Mouse (Mus musculus): ENCODE measurements around the gene Exd1. TPM values are rescaled to one million over a fixed set of nuclear protein-coding genes. Genes with fewer than 3 reads are reported as not detected.

The Exd1 gene
- polyA plus RNA-seq, 1 experiment from 2014 or later, result 0.27 TPM

- Histone ChIP-seq H3K9me3 (replicated peaks; ENCODE audit: control insufficient read depth, low read length) (no peaks in the 10 kb centered on the region), H3K27me3 (ENCODE audit: control insufficient read depth, insufficient read depth, low read length) (no peaks in the 10 kb centered on the region), H3K4me2 (no peak overlapping the region), H3K9ac (ENCODE audit: low read depth, low read length) (no peak overlapping the region), H3K4me1 (ENCODE audit: control insufficient read depth, insufficient read depth, low read length) (no peaks in the 10 kb centered on the region), H3K27ac (ENCODE audit: low read depth, low read length) (no peak overlapping the region), H3K36me3 (ENCODE audit: control insufficient read depth, insufficient read depth, low read length) (no peaks in the 10 kb centered on the region), H3K4me3 (ENCODE audit: low read depth, low read length) (no peak overlapping the region)
- 50% methylated on average over 5 of the region's 5 CpGs for WGBS (ENCODE audit: insufficient replicate concordance)
- no peak for ATAC-seq (replicated peaks; ENCODE audit: insufficient number of reproducible peaks, low FRiP score, low TSS enrichment)
Measured at GRCm38 (mm10) chr2:119491953-119492352, 55.5 kb downstream of the Exd1 start.

DNA sequence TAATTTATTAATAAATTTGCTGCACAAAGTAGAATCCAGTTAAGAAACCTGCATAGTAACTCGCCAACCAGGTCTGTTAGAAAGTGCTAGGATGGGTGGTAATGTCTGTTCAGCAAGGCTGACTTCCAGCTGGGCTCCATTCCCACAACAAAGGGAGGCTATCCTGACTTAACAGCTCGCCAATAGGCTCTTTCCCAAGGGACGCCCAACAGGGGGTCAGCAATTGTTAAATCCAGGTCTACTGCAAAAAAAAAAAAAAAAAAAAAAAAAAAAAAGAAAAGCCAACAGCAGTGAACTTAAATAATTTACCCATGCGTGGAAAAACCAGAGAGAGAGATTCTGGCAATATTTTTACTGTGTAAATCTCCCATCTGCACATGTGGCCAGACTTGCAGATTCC is 60.9 kb downstream of the Exd1 start:
- Histone ChIP-seq H3K4me1 (ENCODE audit: control insufficient read depth, insufficient read depth, low read length) (no peaks in the 10 kb centered on the region), H3K9me3 (replicated peaks; ENCODE audit: control insufficient read depth, low read length) (no peaks in the 10 kb centered on the region), H3K4me3 (ENCODE audit: low read depth, low read length) (no peak overlapping the region), H3K4me2 (no peak overlapping the region), H3K9ac (ENCODE audit: low read depth, low read length) (no peak overlapping the region), H3K27ac (ENCODE audit: low read depth, low read length) (no peak overlapping the region), H3K36me3 (ENCODE audit: control insufficient read depth, insufficient read depth, low read length) (no peaks in the 10 kb centered on the region), H3K27me3 (ENCODE audit: control insufficient read depth, insufficient read depth, low read length) (no peaks in the 10 kb centered on the region)
- ATAC-seq (replicated peaks; ENCODE audit: insufficient number of reproducible peaks, low FRiP score, low TSS enrichment), result no peak
- WGBS (ENCODE audit: insufficient replicate concordance), result 16% methylated on average over 4 of the region's 4 CpGs

DNA sequence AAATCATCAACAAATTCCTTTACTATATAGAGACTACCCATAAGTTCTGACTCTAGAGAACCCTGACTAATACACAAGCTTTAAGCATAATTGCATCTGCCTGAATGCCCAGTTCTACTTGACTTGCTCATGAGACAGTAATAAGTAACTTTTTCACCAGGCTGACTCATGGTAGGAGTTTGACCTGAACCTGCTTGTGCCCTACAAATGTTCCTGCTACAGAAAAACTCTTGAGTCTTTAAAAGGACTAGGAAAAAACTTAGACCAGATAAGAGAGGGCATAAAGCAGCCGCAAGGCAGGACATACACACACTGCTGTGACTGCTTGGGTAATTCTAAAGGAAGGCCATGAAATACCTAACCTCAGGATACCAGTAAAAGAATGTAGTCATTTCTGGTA is 65.1 kb downstream of the Exd1 start:
- peaks cover 4% of the 10 kb centered on the region; the same call in 1 of the 2 replicates for H3K4me1 ChIP-seq (ENCODE audit: control insufficient read depth, insufficient read depth, low read length)
- H3K9ac ChIP-seq (ENCODE audit: low read depth, low read length), result no peak overlapping the region
- H3K27me3 ChIP-seq (ENCODE audit: control insufficient read depth, insufficient read depth, low read length), result no peaks in the 10 kb centered on the region
- no peak overlapping the region for H3K4me3 ChIP-seq (ENCODE audit: low read depth, low read length)
- no peak for ATAC-seq (replicated peaks; ENCODE audit: insufficient number of reproducible peaks, low FRiP score, low TSS enrichment)
- no peaks in the 10 kb centered on the region for H3K9me3 ChIP-seq (replicated peaks; ENCODE audit: control insufficient read depth, low read length)
- H3K4me2 ChIP-seq, result no peak overlapping the region
- no peak overlapping the region for H3K27ac ChIP-seq (ENCODE audit: low read depth, low read length)
- WGBS (ENCODE audit: insufficient replicate concordance), result 69% methylated on average over 1 of the region's 1 CpGs
- no peaks in the 10 kb centered on the region for H3K36me3 ChIP-seq (ENCODE audit: control insufficient read depth, insufficient read depth, low read length)

DNA sequence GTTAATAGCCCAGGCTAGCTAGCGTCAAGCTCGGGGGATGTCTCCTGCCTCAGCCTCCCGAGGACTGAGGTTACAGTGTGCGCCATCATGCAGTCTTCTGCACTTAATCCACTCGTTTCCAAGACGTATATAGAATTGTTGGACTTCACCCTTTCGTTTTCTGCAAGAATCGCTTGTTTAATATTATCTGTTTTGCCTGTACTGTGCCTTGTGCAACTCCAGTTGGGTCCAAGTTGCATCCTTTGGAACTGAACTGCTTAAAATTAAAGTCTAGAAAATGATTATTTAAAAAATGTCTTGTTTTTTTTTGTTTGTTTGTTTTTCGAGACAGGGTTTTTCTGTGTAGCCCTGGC is 69.1 kb downstream of the Exd1 start:
- Histone ChIP-seq H3K27me3 (ENCODE audit: control insufficient read depth, insufficient read depth, low read length) (no peaks in the 10 kb centered on the region), H3K9ac (ENCODE audit: low read depth, low read length) (peak overlapping the region; percentile 100)
- ATAC-seq (replicated peaks; ENCODE audit: insufficient number of reproducible peaks, low FRiP score, low TSS enrichment), result no peak

DNA sequence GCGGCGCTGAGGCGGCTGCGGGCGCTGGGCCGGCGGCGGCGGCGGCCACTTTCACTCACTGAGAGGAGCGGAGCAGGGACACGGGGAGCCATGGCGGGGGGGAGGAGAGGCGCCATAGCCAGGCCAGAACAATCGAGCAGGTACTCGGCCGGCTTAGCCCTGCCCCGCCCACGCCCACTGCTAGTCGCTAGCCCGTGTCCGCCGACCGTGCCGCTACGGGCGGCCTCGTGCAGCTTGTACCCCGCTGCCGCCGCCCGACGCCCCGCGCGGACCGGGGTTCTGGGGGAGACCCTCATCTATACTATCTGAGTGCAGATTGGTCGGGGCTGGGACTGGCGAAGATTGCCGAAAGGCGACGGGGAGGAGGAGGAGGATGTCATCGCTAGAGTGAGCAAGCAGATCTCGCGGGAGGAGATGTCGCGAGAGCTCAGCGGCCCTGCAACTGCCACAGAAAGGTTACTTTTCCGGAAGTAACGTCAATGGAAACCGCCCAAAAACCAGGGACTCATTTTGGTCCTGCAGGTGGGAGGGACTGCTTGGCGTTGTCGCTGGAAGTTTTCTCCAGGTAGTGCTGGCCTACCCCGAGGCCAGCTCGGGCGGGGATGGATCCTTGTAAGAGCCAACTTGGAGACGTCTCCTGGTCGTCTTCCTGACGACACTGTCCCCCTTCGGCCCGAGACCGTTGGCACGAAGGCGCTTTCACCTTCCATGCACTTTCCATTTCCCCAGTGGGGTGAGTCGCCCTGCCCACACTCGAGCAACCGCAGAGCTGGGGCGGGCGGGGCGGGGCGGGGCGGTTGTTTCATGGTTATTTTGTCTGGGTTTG is 69.6 kb downstream of the Exd1 start, which contains the start of gene Ino80:
Gene Ino80, minus strand, starts transcription at position 117 of the 826 bp plus-strand sequence.
- under 1% methylated on average over 67 of the region's 72 CpGs for WGBS (ENCODE audit: insufficient replicate concordance)
- H3K4me2 ChIP-seq, result peak within 1 kb of the TSS; percentile 93
- peak; percentile 94 for ATAC-seq (replicated peaks; ENCODE audit: insufficient number of reproducible peaks, low FRiP score, low TSS enrichment)

More for the DNA sequence above, 69.1 kb downstream of the Exd1 start:
- 9% methylated on average over 9 of the region's 9 CpGs for WGBS (ENCODE audit: insufficient replicate concordance)
- H3K9me3 ChIP-seq (replicated peaks; ENCODE audit: control insufficient read depth, low read length), result no peaks in the 10 kb centered on the region
- H3K4me3 ChIP-seq (ENCODE audit: low read depth, low read length), result peak overlapping the region; percentile 97
- H3K36me3 ChIP-seq (ENCODE audit: control insufficient read depth, insufficient read depth, low read length), result no peaks in the 10 kb centered on the region
- peak overlapping the region; percentile 99 for H3K27ac ChIP-seq (ENCODE audit: low read depth, low read length)
- H3K4me2 ChIP-seq, result peak overlapping the region; percentile 93
- H3K4me1 ChIP-seq (ENCODE audit: control insufficient read depth, insufficient read depth, low read length), result peaks cover 18% of the 10 kb centered on the region

DNA sequence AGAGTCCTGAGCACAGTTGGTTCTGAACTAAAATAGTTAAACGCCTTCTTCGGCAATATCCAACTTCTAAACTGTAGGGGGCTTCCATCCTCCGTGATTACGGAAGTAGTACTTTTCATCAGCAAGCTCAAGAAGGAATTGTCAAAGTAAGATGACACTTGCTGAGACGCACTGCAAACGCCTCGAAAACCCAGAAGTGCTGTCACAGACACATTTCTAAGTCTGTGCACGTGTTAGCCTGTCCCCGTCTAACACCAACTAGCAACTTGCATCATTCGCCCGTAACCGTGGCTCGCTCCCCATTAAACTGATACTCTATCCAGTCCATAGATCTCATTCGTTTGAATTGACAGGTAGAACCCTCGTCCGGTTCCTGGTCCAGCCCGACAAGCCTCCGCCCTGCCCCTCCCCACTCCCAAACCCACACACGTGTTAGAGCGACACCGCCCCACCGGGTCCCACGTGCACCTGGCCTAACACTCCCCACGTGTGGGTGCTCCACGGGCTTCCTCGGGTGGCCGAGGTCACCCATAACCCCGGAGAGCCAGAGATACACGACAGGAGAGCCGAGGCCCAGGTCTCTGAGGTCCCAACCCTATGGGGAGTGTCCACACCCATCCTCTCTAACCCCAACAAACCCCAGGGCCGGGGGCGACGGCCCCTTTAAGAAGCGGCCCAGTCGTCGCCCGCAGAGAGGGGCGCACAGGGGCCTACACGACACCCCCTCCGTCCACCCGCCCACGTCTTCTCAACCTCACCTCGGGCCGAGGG is 70.6 kb downstream of the Exd1 start:
- H3K36me3 ChIP-seq (ENCODE audit: control insufficient read depth, insufficient read depth, low read length), result no peaks in the 10 kb centered on the region
- H3K9me3 ChIP-seq (replicated peaks; ENCODE audit: control insufficient read depth, low read length), result no peaks in the 10 kb centered on the region
- peak overlapping the region; percentile 100 for H3K9ac ChIP-seq (ENCODE audit: low read depth, low read length)
- H3K4me1 ChIP-seq (ENCODE audit: control insufficient read depth, insufficient read depth, low read length), result peaks cover 18% of the 10 kb centered on the region
- H3K27me3 ChIP-seq (ENCODE audit: control insufficient read depth, insufficient read depth, low read length), result no peaks in the 10 kb centered on the region
- peak; percentile 65 for ATAC-seq (replicated peaks; ENCODE audit: insufficient number of reproducible peaks, low FRiP score, low TSS enrichment)
- peak overlapping the region; percentile 99 for H3K27ac ChIP-seq (ENCODE audit: low read depth, low read length)
- H3K4me3 ChIP-seq (ENCODE audit: low read depth, low read length), result peak overlapping the region; percentile 97
- under 1% methylated on average over 37 of the region's 44 CpGs for WGBS (ENCODE audit: insufficient replicate concordance)
- H3K4me2 ChIP-seq, result peak overlapping the region; percentile 93

More for the DNA sequence above, 69.6 kb downstream of the Exd1 start, which contains the start of gene Ino80:
- peak within 1 kb of the TSS; percentile 100 for H3K9ac ChIP-seq (ENCODE audit: low read depth, low read length)
- peak within 1 kb of the TSS; percentile 97 for H3K4me3 ChIP-seq (ENCODE audit: low read depth, low read length)
- no peaks in the 10 kb centered on the region for H3K27me3 ChIP-seq (ENCODE audit: control insufficient read depth, insufficient read depth, low read length)
- H3K36me3 ChIP-seq (ENCODE audit: control insufficient read depth, insufficient read depth, low read length), result no peaks in the 10 kb centered on the region
- peaks cover 18% of the 10 kb centered on the region for H3K4me1 ChIP-seq (ENCODE audit: control insufficient read depth, insufficient read depth, low read length)
- peak within 1 kb of the TSS; percentile 99 for H3K27ac ChIP-seq (ENCODE audit: low read depth, low read length)
- H3K9me3 ChIP-seq (replicated peaks; ENCODE audit: control insufficient read depth, low read length), result no peaks in the 10 kb centered on the region

DNA sequence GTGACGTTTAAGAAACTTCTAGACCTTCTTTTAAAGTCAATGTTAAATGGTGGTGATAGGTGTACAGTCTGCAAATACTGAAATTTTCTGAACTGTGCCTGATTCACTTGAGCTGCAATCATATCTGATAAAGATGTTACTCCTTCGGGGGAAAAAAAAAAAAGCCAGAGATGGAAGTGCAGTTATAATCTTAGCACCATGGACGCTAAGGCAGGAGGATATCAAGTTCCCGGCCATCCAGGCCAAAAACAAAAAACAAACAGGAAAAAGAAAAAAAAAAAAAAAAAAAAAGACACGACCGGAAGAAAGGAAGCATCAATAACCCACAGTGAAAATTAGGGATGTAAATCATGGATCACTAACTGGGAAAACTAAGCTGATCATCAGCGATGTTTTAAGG is 71.3 kb downstream of the Exd1 start:
- ATAC-seq (replicated peaks; ENCODE audit: insufficient number of reproducible peaks, low FRiP score, low TSS enrichment), result no peak
- peak overlapping the region; percentile 93 for H3K4me2 ChIP-seq
- peak overlapping the region; percentile 97 for H3K4me3 ChIP-seq (ENCODE audit: low read depth, low read length)
- H3K9me3 ChIP-seq (replicated peaks; ENCODE audit: control insufficient read depth, low read length), result no peaks in the 10 kb centered on the region
- peaks cover 18% of the 10 kb centered on the region for H3K4me1 ChIP-seq (ENCODE audit: control insufficient read depth, insufficient read depth, low read length)
- H3K27me3 ChIP-seq (ENCODE audit: control insufficient read depth, insufficient read depth, low read length), result no peaks in the 10 kb centered on the region
- WGBS (ENCODE audit: insufficient replicate concordance), result 23% methylated on average over 7 of the region's 7 CpGs
- H3K36me3 ChIP-seq (ENCODE audit: control insufficient read depth, insufficient read depth, low read length), result no peaks in the 10 kb centered on the region
- H3K9ac ChIP-seq (ENCODE audit: low read depth, low read length), result peak overlapping the region; percentile 100
- H3K27ac ChIP-seq (ENCODE audit: low read depth, low read length), result no peak overlapping the region

All from heart, embryonic 11.5 days (tissue).